Mouse (Mus musculus) liver, adult 2 months (tissue): ENCODE measurements around the gene 4933427D14Rik. TPM values are rescaled to one million over a fixed set of nuclear protein-coding genes. Genes with fewer than 3 reads are reported as not detected.
A peak's percentile ranks its signal among the peaks of the same experiment; 100 is the strongest.

ENCODE experiments used
- DNase-seq: peaks from one replicate; pipeline ENCODE4 v3.0.0-alpha.2; 2011; ENCODE audit warnings: low read depth, low spot score; ENCODE audit errors: extremely low read depth
- H3K27ac ChIP-seq: fragments of 200-500 bp; replicated peaks from 2 replicates; pipeline ENCODE4 v1.5.1; 2012; ENCODE audit warnings: low read depth, mild to moderate bottlenecking, control low read depth, inconsistent platforms, low read length; ENCODE audit not compliant: insufficient read depth
- H3K27me3 ChIP-seq: fragments of 200-500 bp; 2 replicates; pipeline ENCODE4 v1.6.1; 2012; ENCODE audit warnings: mild to moderate bottlenecking, moderate library complexity, low read length, inconsistent platforms; ENCODE audit not compliant: control insufficient read depth, insufficient read depth
- H3K36me3 ChIP-seq: fragments of 200-500 bp; 2 replicates; pipeline ENCODE4 v1.6.1; 2012; ENCODE audit warnings: low read length, inconsistent platforms; ENCODE audit not compliant: control insufficient read depth, insufficient read depth
- H3K4me1 ChIP-seq: fragments of 200-500 bp; 2 replicates; pipeline ENCODE4 v1.6.1; 2011; ENCODE audit warnings: low read length; ENCODE audit not compliant: control insufficient read depth, insufficient read depth
- H3K4me3 ChIP-seq: fragments of 200-500 bp; 2 replicates; pipeline ENCODE4 v1.5.1; 2011; ENCODE audit warnings: low read depth, mild to moderate bottlenecking, control low read depth, low read length, moderate library complexity; ENCODE audit not compliant: insufficient read depth
- H3K79me2 ChIP-seq: fragments of 200-500 bp; 2 replicates; pipeline ENCODE4 v1.6.1; 2012; ENCODE audit warnings: inconsistent platforms, mild to moderate bottlenecking, low read length, moderate library complexity; ENCODE audit not compliant: control insufficient read depth, insufficient read depth
- H3K9ac ChIP-seq: fragments of 200-500 bp; 2 replicates; pipeline ENCODE4 v1.6.1; 2012; ENCODE audit warnings: low read depth, mild to moderate bottlenecking, control low read depth, inconsistent platforms, low read length
- CTCF ChIP-seq: fragments of 200-500 bp; IDR thresholded peaks from 2 replicates; pipeline ENCODE4 v1.5.1; 2011; ENCODE audit warnings: low read depth, low read length, control low read depth
- POLR2A ChIP-seq: fragments of 200-500 bp; IDR thresholded peaks from 2 replicates; pipeline ENCODE4 v1.6.1; 2011; ENCODE audit warnings: low read length, control low read depth; ENCODE audit not compliant: insufficient read depth; ENCODE audit errors: extremely low read depth
- WGBS: fragments of 180-500 bp; shearing (Covaris S2); methylation state at CpG from one replicate; pipeline ENCODE4 v1.1.7; 2018; 5-methylcytosine and 5-hydroxymethylcytosine counted together
- polyA plus RNA-seq: library from polyadenylated mRNA; depleted of rRNA; stranded (reverse); fragments of >200 nt; gene quantifications from 2 replicates; pipeline ENCODE4 v1.2.3, GENCODE M21; 2012
- total RNA-seq: library from RNA; depleted of rRNA; stranded (reverse); fragments of >200 nt; gene quantifications from 2 replicates; pipeline ENCODE4 v1.2.3, GENCODE M21; 2014

4933427D14Rik gene
- total and polyA plus RNA-seq, 2 experiments = 1.7 to 2.2 TPM

GRCm38 (mm10) chr11:72145182-72145876 is 61.9 kb downstream of the 4933427D14Rik start:
- no peak overlapping the region for H3K4me3 ChIP-seq

DNA sequence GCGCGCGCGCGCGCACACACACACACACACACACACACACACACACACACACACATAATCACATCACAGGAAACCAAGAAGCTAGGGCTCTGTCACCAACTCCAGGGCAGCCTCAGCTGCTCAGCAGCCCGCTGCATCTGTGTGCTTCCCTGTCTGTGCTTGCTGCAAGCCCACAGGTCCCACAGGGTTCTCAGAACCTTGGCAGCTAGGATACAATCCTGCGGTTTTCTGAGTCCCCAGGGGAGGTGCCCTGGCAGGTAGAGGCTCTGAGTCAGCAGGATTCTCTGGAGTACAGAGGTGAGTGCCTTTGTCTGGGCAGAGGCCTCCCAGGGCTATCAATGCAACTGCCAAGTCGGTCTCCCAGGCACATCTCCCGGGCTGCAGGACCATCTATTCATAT is 64.4 kb downstream of the 4933427D14Rik start:
- no peaks in the 10 kb centered on the region for H3K4me1 ChIP-seq
- DNase-seq = no peak
- H3K4me3 ChIP-seq = no peak overlapping the region
- TF ChIP-seq POLR2A (no peak), CTCF (no peak)
- no peak overlapping the region for H3K9ac ChIP-seq
- no peaks in the 10 kb centered on the region for H3K36me3 ChIP-seq
- 71% methylated on average over 10 of the region's 10 CpGs for WGBS
- H3K27me3 ChIP-seq = no peaks in the 10 kb centered on the region
- H3K27ac ChIP-seq = no peak overlapping the region
- no peaks in the 10 kb centered on the region for H3K79me2 ChIP-seq

More at GRCm38 (mm10) chr11:72145182-72145876, 61.9 kb downstream of the 4933427D14Rik start:
- Histone ChIP-seq H3K79me2 (no peaks in the 10 kb centered on the region), H3K36me3 (no peaks in the 10 kb centered on the region), H3K27me3 (no peaks in the 10 kb centered on the region), H3K9ac (no peak overlapping the region), H3K27ac (no peak overlapping the region), H3K4me1 (no peaks in the 10 kb centered on the region)
- peak; percentile 2 for DNase-seq
- WGBS = 27% methylated on average over 2 of the region's 2 CpGs
- TF ChIP-seq CTCF = peak; percentile 57
- no peak for TF ChIP-seq POLR2A

DNA sequence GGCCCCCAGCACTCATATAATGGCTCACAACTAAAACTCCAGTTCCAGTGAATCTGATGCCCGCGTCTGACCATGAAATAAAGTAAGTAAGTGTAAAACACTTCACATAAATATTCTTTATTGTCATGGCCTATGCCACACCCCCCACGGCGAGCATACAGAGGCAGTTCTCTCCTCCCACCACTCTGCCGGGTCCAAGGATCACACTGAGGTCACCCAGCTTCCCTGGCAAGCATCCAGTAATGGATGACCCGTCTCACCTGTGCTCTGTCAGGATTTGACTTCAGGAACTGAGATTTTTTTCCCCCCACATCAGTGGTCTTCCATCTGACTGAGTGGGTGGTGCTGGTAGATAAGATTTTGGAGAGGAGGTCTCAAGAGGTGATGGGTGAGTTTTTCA is 67.1 kb downstream of the 4933427D14Rik start:
- no peak for TF ChIP-seq POLR2A
- no peak for TF ChIP-seq CTCF
- Histone ChIP-seq H3K9ac (no peak overlapping the region), H3K27ac (no peak overlapping the region), H3K79me2 (no peaks in the 10 kb centered on the region), H3K27me3 (peaks cover 8% of the 10 kb centered on the region), H3K4me3 (no peak overlapping the region), H3K4me1 (no peaks in the 10 kb centered on the region), H3K36me3 (no peaks in the 10 kb centered on the region)
- DNase-seq = no peak
- WGBS = 43% methylated on average over 6 of the region's 6 CpGs

- Histone ChIP-seq H3K4me3 (no peak overlapping the region), H3K79me2 (no peaks in the 10 kb centered on the region), H3K27ac (no peak overlapping the region), H3K4me1 (no peaks in the 10 kb centered on the region), H3K9ac (no peak overlapping the region), H3K27me3 (peaks cover 15% of the 10 kb centered on the region), H3K36me3 (no peaks in the 10 kb centered on the region)
- DNase-seq = no peak
- WGBS = 81% methylated on average over 11 of the region's 11 CpGs
- no peak for TF ChIP-seq POLR2A
- TF ChIP-seq CTCF = no peak
Measured at GRCm38 (mm10) chr11:72136231-72136982, 70.9 kb downstream of the 4933427D14Rik start.

DNA sequence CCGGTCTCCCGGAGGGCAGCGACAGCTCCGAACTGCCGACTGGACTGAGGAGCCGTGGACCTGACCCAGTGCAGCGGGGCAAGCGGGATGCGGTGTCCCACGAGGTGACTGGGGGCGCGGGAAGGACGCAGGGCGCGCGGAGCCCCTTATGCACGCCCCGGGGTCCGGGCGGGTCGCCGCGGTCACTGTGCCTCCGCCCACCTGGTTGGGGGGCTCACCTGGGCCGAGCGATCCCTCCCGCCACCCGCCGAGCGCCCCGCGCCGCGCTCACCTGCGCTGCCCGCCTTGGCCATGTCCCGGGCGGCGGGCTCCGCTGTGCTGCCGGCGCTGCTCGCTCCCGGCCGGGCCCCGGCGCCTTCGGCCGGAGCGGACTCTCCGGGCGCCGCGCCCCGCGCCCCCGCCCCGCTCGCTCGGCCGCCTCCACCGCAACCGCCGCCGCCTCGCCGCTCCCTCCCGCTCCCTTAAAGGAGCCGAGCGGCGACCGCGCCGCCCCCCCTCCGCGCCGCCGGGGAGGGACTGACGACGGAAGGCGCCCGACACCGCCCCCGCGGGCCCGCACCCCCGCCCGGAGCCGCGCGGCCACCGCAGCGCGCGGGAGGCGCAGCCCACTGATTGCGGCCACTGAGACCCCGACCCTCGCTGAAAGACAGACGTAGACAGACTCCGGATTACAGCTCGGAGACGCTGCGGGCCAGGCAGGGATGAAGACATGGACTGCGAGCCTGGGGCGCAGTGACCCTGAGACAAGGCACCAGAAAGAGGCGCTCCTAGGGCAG is 71.7 kb downstream of the 4933427D14Rik start, which contains the start of gene Pitpnm3:
Gene Pitpnm3 (minus strand): TSS at position 396 of the 776 bp plus-strand sequence.
- Histone ChIP-seq H3K27ac (no peak within 1 kb of the TSS), H3K36me3 (no peaks in the 10 kb centered on the region), H3K4me1 (no peaks in the 10 kb centered on the region), H3K9ac (peak within 1 kb of the TSS; percentile 28; the same call in 1 of the 2 replicates), H3K27me3 (peaks cover 15% of the 10 kb centered on the region), H3K79me2 (no peaks in the 10 kb centered on the region), H3K4me3 (peak within 1 kb of the TSS; percentile 28; the same call in 1 of the 2 replicates)
- DNase-seq = no peak
- WGBS = 5% methylated on average over 104 of the region's 107 CpGs
- TF ChIP-seq CTCF = no peak
- TF ChIP-seq POLR2A = no peak
